Mouse (Mus musculus) small intestine, adult 2 months (tissue): ENCODE results near the gene Arih1.

Experiments
- CTCF ChIP-seq: fragments of 200-500 bp; IDR thresholded peaks from 2 replicates; pipeline ENCODE4 v1.5.1; 2012; ENCODE audit warnings: low read depth, mild to moderate bottlenecking, control low read depth, inconsistent platforms, low read length, moderate library complexity, mixed read lengths; ENCODE audit not compliant: insufficient replicate concordance, insufficient read length; ENCODE audit errors: extremely low read depth
- POLR2A ChIP-seq: fragments of 200-500 bp; IDR thresholded peaks from 2 replicates; pipeline ENCODE4 v1.6.1; 2012; ENCODE audit warnings: low read depth, mild to moderate bottlenecking, control low read depth, inconsistent platforms, low read length, moderate library complexity

DNA sequence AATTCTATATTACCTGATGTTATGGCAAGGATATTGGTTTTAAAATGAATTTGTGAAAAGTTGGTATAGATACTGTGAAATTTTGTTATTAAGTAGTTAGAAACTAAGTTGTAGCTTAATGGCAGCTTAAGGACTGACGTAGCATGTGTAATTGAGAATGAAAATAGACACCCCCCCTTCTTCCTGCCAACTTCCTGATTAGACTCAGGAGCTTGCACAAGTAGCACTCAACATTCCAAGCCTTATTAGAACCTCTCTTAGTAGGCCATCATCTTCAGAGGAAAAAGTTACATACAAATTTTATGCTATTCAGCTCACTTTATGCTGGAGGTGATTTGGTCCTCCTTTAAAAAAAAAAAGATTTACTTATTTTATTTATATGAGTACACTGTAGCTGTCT lies 22.1 kb downstream of the Arih1 start:
- TF ChIP-seq CTCF: no peak
- no peak for TF ChIP-seq POLR2A
